Mouse (Mus musculus): ENCODE data around the gene Sh2d2a. TPM values are rescaled to one million over a fixed set of nuclear protein-coding genes. Genes with fewer than 3 reads are reported as not detected.
"Not testable (repeated sequence)": the region's sequence is repeated elsewhere in the genome, so short reads cannot be mapped to it uniquely, and the experiment has no call there.

Sh2d2a gene
- polyA plus RNA-seq, 1 experiment from 2014 or later = not detected

- H3K27me3 ChIP-seq = no peaks in the 10 kb centered on the region
- no peak overlapping the region for H3K9ac ChIP-seq
- H3K4me3 ChIP-seq (replicated peaks) = no peak overlapping the region
- no peak for ATAC-seq (ENCODE audit: low read depth)
- H3K4me1 ChIP-seq (replicated peaks) = no peaks in the 10 kb centered on the region
- H3K27ac ChIP-seq = no peak overlapping the region
- no peak overlapping the region for H3K4me2 ChIP-seq
- 75% methylated on average over 8 of the region's 8 CpGs for WGBS (ENCODE audit: insufficient replicate concordance)
- peaks cover 47% of the 10 kb centered on the region for H3K36me3 ChIP-seq
- no peak for DNase-seq
- H3K9me3 ChIP-seq (replicated peaks) = no peaks in the 10 kb centered on the region
Observed at GRCm38 (mm10) chr3:87855936-87856335, 9.4 kb downstream of the Sh2d2a start.

- no peaks in the 10 kb centered on the region for H3K4me1 ChIP-seq (replicated peaks)
- H3K9ac ChIP-seq = no peak overlapping the region
- DNase-seq (no peak), ATAC-seq (ENCODE audit: low read depth) (no peak)
- H3K27me3 ChIP-seq = no peaks in the 10 kb centered on the region
- WGBS (ENCODE audit: insufficient replicate concordance) = 87% methylated on average over 8 of the region's 8 CpGs
- H3K36me3 ChIP-seq = peaks cover 64% of the 10 kb centered on the region
- no peaks in the 10 kb centered on the region for H3K9me3 ChIP-seq (replicated peaks)
- no peak overlapping the region for H3K27ac ChIP-seq
- H3K4me2 ChIP-seq = no peak overlapping the region
- no peak overlapping the region for H3K4me3 ChIP-seq (replicated peaks)
Observed at GRCm38 (mm10) chr3:87857666-87858065, 11.1 kb downstream of the Sh2d2a start.

GRCm38 (mm10) chr3:87859813-87860212 is 13.3 kb downstream of the Sh2d2a start:
- H3K4me2 ChIP-seq = no peak overlapping the region
- no peak overlapping the region for H3K27ac ChIP-seq
- no peaks in the 10 kb centered on the region for H3K9me3 ChIP-seq (replicated peaks)
- H3K27me3 ChIP-seq = no peaks in the 10 kb centered on the region
- WGBS (ENCODE audit: insufficient replicate concordance) = 35% methylated on average over 3 of the region's 3 CpGs
- no peak overlapping the region for H3K9ac ChIP-seq
- DNase-seq (peak; percentile 19), ATAC-seq (ENCODE audit: low read depth) (no peak)
- H3K36me3 ChIP-seq = peaks cover 80% of the 10 kb centered on the region
- no peaks in the 10 kb centered on the region for H3K4me1 ChIP-seq (replicated peaks)
- H3K4me3 ChIP-seq (replicated peaks) = no peak overlapping the region

- not testable (repeated sequence) for H3K4me2 ChIP-seq; H3K27me3 ChIP-seq; ATAC-seq (ENCODE audit: low read depth); H3K4me1 ChIP-seq (replicated peaks); H3K9ac ChIP-seq; H3K4me3 ChIP-seq (replicated peaks); H3K9me3 ChIP-seq (replicated peaks); H3K27ac ChIP-seq; DNase-seq
- WGBS (ENCODE audit: insufficient replicate concordance) = 79% methylated on average over 4 of the region's 4 CpGs
- H3K36me3 ChIP-seq = peaks cover 91% of the 10 kb centered on the region
Observed at GRCm38 (mm10) chr3:87864111-87864510, 17.6 kb downstream of the Sh2d2a start.

GRCm38 (mm10) chr3:87877730-87878129 is 31.2 kb downstream of the Sh2d2a start:
- H3K4me1 ChIP-seq (replicated peaks) = peaks cover 4% of the 10 kb centered on the region
- DNase-seq = no peak
- H3K4me3 ChIP-seq (replicated peaks) = no peak overlapping the region
- no peak overlapping the region for H3K4me2 ChIP-seq
- no peak overlapping the region for H3K27ac ChIP-seq
- no peak for ATAC-seq (ENCODE audit: low read depth)
- no peak overlapping the region for H3K9ac ChIP-seq
- H3K27me3 ChIP-seq = no peaks in the 10 kb centered on the region
- H3K36me3 ChIP-seq = peaks cover 60% of the 10 kb centered on the region
- WGBS (ENCODE audit: insufficient replicate concordance) = 90% methylated on average over 4 of the region's 4 CpGs
- no peaks in the 10 kb centered on the region for H3K9me3 ChIP-seq (replicated peaks)

- WGBS (ENCODE audit: insufficient replicate concordance) = 0% methylated on average over 3 of the region's 3 CpGs
- H3K4me1 ChIP-seq (replicated peaks) = peaks cover 29% of the 10 kb centered on the region
Observed at GRCm38 (mm10) chr3:87884291-87884690, 37.7 kb downstream of the Sh2d2a start.

GRCm38 (mm10) chr3:87884708-87885251 is 38.2 kb downstream of the Sh2d2a start:
- peak overlapping the region; percentile 97 for H3K9ac ChIP-seq
- peak; percentile 3 for ATAC-seq (ENCODE audit: low read depth)
- H3K27ac ChIP-seq = peak overlapping the region; percentile 90
- peak; percentile 37 for DNase-seq
- H3K9me3 ChIP-seq (replicated peaks) = 0 out of 2 replicates have a peak, but pooled peaks cover 3% of the 10 kb centered on the region
- H3K36me3 ChIP-seq = peaks cover 23% of the 10 kb centered on the region
- peak overlapping the region; percentile 80 for H3K4me2 ChIP-seq
- peaks cover 29% of the 10 kb centered on the region for H3K4me1 ChIP-seq (replicated peaks)
- H3K27me3 ChIP-seq = no peaks in the 10 kb centered on the region
- peak overlapping the region; percentile 97 for H3K4me3 ChIP-seq (replicated peaks)
- WGBS (ENCODE audit: insufficient replicate concordance) = under 1% methylated on average over 28 of the region's 28 CpGs

More at GRCm38 (mm10) chr3:87884291-87884690, 37.7 kb downstream of the Sh2d2a start:
- ATAC-seq (ENCODE audit: low read depth) (no peak), DNase-seq (no peak)
- H3K4me2 ChIP-seq = peak overlapping the region; percentile 80
- peak overlapping the region; percentile 90 for H3K27ac ChIP-seq
- peak overlapping the region; percentile 97 for H3K4me3 ChIP-seq (replicated peaks)
- peaks cover 24% of the 10 kb centered on the region for H3K36me3 ChIP-seq
- H3K9me3 ChIP-seq (replicated peaks) = 0 out of 2 replicates have a peak, but pooled peaks cover 3% of the 10 kb centered on the region
- H3K9ac ChIP-seq = peak overlapping the region; percentile 97
- H3K27me3 ChIP-seq = no peaks in the 10 kb centered on the region

GRCm38 (mm10) chr3:87885281-87886003 is 38.9 kb downstream of the Sh2d2a start, which contains the start of gene Prcc:
Gene Prcc (minus strand): TSS chr3:87885608.
- H3K27ac ChIP-seq = peak within 1 kb of the TSS; percentile 90
- under 1% methylated on average over 33 of the region's 33 CpGs for WGBS (ENCODE audit: insufficient replicate concordance)
- H3K4me2 ChIP-seq = peak within 1 kb of the TSS; percentile 80
- DNase-seq (peak; percentile 91), ATAC-seq (ENCODE audit: low read depth) (peak; percentile 94)
- 0 out of 2 replicates have a peak, but pooled peaks cover 3% of the 10 kb centered on the region for H3K9me3 ChIP-seq (replicated peaks)
- H3K36me3 ChIP-seq = peaks cover 16% of the 10 kb centered on the region
- H3K27me3 ChIP-seq = no peaks in the 10 kb centered on the region
- peaks cover 29% of the 10 kb centered on the region for H3K4me1 ChIP-seq (replicated peaks)
- peak within 1 kb of the TSS; percentile 97 for H3K9ac ChIP-seq
- peak within 1 kb of the TSS; percentile 97 for H3K4me3 ChIP-seq (replicated peaks)

- Histone ChIP-seq H3K4me2 (peak overlapping the region; percentile 80), H3K9me3 (replicated peaks) (0 out of 2 replicates have a peak, but pooled peaks cover 3% of the 10 kb centered on the region), H3K27ac (peak overlapping the region; percentile 90), H3K36me3 (peaks cover 12% of the 10 kb centered on the region), H3K27me3 (no peaks in the 10 kb centered on the region), H3K9ac (peak overlapping the region; percentile 44), H3K4me1 (replicated peaks) (peaks cover 29% of the 10 kb centered on the region), H3K4me3 (replicated peaks) (peak overlapping the region; percentile 97)
- DNase-seq = no peak
- 8% methylated on average over 10 of the region's 10 CpGs for WGBS (ENCODE audit: insufficient replicate concordance)
- ATAC-seq (ENCODE audit: low read depth) = peak; percentile 6; the same call in 1 of the 2 replicates
Observed at GRCm38 (mm10) chr3:87886004-87886365, 39.4 kb downstream of the Sh2d2a start.

GRCm38 (mm10) chr3:87886416-87886815 is 39.9 kb downstream of the Sh2d2a start:
- peak overlapping the region; percentile 44; the same call in 1 of the 2 replicates for H3K9ac ChIP-seq
- peak overlapping the region; percentile 90 for H3K27ac ChIP-seq
- H3K9me3 ChIP-seq (replicated peaks) = 0 out of 2 replicates have a peak, but pooled peaks cover 3% of the 10 kb centered on the region
- H3K27me3 ChIP-seq = no peaks in the 10 kb centered on the region
- WGBS (ENCODE audit: insufficient replicate concordance) = 82% methylated on average over 6 of the region's 6 CpGs
- ATAC-seq (ENCODE audit: low read depth) (no peak), DNase-seq (no peak)
- H3K4me2 ChIP-seq = peak overlapping the region; percentile 80
- peaks cover 29% of the 10 kb centered on the region for H3K4me1 ChIP-seq (replicated peaks)
- H3K4me3 ChIP-seq (replicated peaks) = peak overlapping the region; percentile 97
- H3K36me3 ChIP-seq = peaks cover 8% of the 10 kb centered on the region

- peaks cover 27% of the 10 kb centered on the region for H3K4me1 ChIP-seq (replicated peaks)
- H3K4me2 ChIP-seq; H3K27me3 ChIP-seq; H3K4me3 ChIP-seq (replicated peaks); H3K9me3 ChIP-seq (replicated peaks); H3K36me3 ChIP-seq; ATAC-seq (ENCODE audit: low read depth); H3K27ac ChIP-seq; DNase-seq; H3K9ac ChIP-seq: not testable (repeated sequence)
- 70% methylated on average over 4 of the region's 4 CpGs for WGBS (ENCODE audit: insufficient replicate concordance)
Observed at GRCm38 (mm10) chr3:87887400-87887799, 40.8 kb downstream of the Sh2d2a start.
